Mouse (Mus musculus) lung, adult 2 months (tissue): ENCODE results near the gene Ppargc1a.

Experiments
- CTCF ChIP-seq: fragments of 200-500 bp; IDR thresholded peaks from 2 replicates; pipeline ENCODE4 v1.5.1; 2011; ENCODE audit warnings: mild to moderate bottlenecking, low read length, control low read depth; ENCODE audit not compliant: insufficient read depth
- POLR2A ChIP-seq: fragments of 200-500 bp; IDR thresholded peaks from 2 replicates; pipeline ENCODE4 v1.6.1; 2011; ENCODE audit warnings: low read depth, mild to moderate bottlenecking, control low read depth, low read length, borderline replicate concordance; ENCODE audit errors: extremely low read depth

DNA sequence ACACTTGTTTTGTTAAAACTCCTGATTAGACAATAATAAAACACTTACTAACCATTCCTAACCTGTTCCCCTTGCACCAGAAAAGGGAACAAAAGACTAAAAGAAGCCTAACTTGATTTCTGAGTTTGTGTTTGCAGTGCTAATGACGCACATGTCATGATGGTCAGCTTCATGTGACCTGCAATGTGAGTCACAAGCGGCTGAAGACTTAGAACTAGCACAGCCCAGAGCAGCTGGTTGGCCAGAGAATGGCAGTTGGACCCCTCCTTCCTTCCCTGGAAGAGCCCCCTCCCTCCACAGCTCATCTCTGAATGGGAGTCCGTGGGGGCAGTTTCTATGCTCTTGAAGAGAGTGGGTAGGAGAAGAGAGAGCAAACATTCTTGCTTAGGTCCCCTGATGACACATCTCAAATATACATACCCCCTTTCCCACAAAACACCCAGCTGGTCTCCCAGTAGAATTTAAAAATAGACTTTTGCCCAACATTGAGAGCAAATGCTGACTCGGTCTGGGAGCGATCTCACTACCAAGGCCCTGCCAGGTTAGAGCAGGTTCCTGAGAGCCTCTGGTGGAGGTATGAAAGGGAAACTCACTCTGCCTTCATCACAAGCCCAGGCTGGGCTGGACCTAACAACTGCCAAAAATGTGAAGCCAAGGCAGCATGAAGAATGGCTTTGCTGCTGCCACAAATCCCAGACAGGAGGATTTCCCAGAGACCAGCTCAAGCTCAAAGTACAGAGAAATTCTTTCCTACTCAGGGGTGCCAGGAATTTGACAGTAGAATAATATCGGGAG is 40.4 kb upstream of the Ppargc1a start:
- TF ChIP-seq CTCF (no peak), POLR2A (no peak)
